Mouse (Mus musculus): ENCODE measurements at regions not wholly inside any gene's neighbourhood (a gene's known extent, or its start where the extent isn't known, plus 50 kb on each side); places are given as distances from the start of the nearest gene placed in this dataset.
"Not testable (repeated sequence)": the region's sequence is repeated elsewhere in the genome, so short reads cannot be mapped to it uniquely, and the experiment has no call there.

DNA sequence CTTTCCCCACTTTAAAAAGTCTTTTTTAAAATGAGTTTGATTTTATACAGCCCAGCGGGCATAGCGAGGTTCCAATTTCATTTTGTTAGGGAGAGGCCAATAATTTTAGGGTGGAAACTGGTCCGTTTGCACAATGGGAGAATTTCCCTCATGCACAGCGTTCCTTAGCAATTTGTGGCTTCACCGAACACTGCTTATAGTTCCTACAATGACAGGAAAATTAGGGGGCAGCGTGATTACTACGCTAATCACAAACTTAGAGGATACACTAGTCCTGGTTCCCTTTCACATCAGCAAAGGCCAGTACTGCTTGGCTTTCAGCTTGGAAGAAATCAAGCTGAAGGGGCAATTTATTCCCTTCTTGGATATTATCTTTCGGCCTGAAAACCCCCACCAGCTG is 745.1 kb upstream of the Gm19410 start:
- no peak for DNase-seq

DNA sequence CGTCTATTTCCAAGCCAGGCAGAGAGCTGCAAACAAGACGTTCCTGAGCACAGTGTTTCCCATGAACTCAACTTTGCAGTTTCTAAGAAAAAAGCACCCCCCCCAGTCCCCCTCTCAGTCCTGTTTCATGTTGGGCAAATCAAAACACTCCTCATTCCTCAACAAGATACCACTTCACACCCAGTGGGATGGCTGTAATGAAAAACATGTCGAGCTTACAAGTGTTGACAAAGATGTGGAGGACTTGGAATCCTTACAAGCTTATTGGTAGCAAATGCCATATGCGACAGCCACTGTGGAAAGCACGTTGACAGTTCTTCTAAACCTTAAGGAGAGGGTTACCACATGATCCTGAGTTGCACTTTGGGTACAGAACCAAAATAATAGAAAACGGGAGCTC is 742.9 kb upstream of the Gm19410 start:
- no peak for DNase-seq

DNA sequence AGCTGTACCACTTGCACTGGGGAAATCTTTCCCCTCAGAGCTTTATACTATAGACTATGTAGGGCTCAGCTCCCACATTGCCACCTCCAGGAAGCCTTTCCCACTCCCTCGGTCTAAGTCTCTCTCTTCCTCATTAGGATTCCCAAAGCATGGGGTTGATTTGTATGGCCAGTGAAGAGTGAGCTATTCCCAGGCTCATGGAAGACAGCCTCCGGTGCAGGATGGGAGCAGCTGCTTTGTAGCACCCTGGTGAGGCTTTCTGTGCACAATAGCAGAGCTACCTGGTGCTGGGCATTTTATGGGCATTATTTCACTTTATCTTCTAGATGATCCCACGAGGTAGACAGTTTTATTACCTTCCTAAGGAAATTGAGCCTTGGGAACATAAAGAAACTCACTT is 717.8 kb upstream of the Gm19410 start:
- DNase-seq, result no peak

- DNase-seq, result peak in 1 of 2 experiments; percentile 11
These were observed 712.1 kb upstream of the Gm19410 start for GRCm38 (mm10) chr8:35053444-35053843.

- DNase-seq, result no peak
These were observed 704.5 kb upstream of the Gm19410 start for GRCm38 (mm10) chr8:35061048-35061447.

GRCm38 (mm10) chr8:35068228-35068627 is 697.4 kb upstream of the Gm19410 start:
- DNase-seq, result peak; percentile 4 to 5

GRCm38 (mm10) chr8:35070246-35070989 is 695.2 kb upstream of the Gm19410 start:
- no peak for DNase-seq

DNA sequence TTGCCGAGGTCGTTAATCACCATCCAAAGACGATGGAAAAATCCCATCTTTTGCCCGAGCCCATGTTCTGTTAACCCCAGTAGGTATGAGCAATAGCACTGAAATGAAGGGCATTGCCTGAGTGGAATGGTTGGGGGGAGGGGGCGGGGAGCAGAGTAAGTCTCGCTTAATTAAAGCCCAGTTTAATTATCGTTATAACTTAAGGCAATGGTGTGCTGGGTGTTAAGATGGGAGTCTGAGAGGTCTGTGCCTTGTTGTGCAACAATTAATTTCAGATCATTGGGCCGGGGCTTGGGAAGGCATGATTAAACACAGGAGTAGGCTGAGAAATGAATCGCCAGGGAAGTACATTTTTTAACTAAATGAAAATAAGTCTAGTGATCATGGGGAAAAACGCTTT is 689.6 kb upstream of the Gm19410 start:
- DNase-seq, result no peak

- no peak for DNase-seq
These were observed 682.4 kb upstream of the Gm19410 start for GRCm38 (mm10) chr8:35083161-35083560.

DNA sequence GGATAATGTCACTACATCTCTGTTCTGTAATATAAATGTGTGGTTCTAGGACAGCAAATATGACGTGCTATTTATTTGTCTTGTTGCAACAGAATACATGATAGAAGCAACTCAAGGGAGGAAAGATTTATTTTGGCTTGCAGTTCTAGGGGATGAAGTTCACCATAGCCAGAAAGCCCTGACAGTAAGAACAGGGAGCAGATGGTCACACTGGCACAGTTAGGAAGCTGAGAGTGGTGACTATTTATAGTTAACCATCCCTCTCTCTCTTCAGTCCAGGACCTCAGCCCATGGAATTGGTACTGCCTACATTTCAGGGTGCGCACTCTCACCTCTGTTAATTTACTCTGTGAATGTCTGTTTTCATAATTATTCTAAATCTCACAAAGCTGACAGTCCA is 678.5 kb upstream of the Gm19410 start:
- no peak for DNase-seq

- no peak for DNase-seq
These were observed 677.0 kb upstream of the Gm19410 start for GRCm38 (mm10) chr8:35088380-35089244.

GRCm38 (mm10) chr8:35089519-35089918 is 676.1 kb upstream of the Gm19410 start:
- no peak for DNase-seq

GRCm38 (mm10) chr8:35101701-35102100 is 663.9 kb upstream of the Gm19410 start:
- no peak for DNase-seq

DNA sequence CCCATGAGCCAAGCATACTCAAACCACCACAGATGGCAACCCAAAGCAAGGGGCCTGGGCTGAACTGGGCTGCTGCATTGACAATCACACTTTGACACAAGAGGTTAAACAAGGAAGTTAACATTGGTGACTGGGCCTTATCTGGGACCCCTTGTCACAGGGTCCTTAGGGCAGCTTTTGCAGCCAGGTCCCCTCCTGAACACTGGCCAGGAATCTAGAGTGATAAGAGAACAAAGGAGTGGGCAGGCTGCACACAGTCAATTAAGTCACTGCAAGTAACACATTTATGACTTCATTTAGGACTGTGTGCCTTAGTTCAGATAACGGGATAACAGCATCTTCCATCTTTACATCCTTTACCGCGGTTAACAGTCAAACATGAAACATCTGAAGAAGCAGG is 663.5 kb upstream of the Gm19410 start:
- DNase-seq, result not testable (repeated sequence)

- not testable (repeated sequence) for DNase-seq
These were observed 661.1 kb upstream of the Gm19410 start for GRCm38 (mm10) chr8:35104465-35104876.

GRCm38 (mm10) chr8:35109506-35110217 is 655.9 kb upstream of the Gm19410 start:
- DNase-seq, result peak in 1 of 2 experiments; percentile 5

DNA sequence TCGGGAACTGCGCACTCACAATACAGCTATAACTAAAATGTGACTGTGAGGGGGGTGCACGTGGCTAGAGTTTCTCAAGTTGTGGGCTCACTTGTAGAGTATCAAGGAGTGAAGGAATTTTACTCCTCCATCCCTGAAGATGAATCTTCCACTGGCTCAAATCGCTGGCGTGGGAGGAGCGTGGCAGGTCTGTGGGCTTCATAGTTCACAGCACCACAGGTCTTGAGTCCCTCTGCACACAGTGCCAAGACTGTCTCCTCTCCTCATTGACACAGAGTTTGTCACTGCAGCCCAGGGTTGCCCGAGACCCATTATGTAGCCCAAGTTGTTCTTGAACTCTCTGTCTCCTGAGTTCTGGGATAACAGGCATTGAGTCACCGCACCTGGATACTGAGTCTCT is 655.3 kb upstream of the Gm19410 start:
- DNase-seq, result no peak

GRCm38 (mm10) chr8:35111130-35111529 is 654.5 kb upstream of the Gm19410 start:
- no peak for DNase-seq

DNA sequence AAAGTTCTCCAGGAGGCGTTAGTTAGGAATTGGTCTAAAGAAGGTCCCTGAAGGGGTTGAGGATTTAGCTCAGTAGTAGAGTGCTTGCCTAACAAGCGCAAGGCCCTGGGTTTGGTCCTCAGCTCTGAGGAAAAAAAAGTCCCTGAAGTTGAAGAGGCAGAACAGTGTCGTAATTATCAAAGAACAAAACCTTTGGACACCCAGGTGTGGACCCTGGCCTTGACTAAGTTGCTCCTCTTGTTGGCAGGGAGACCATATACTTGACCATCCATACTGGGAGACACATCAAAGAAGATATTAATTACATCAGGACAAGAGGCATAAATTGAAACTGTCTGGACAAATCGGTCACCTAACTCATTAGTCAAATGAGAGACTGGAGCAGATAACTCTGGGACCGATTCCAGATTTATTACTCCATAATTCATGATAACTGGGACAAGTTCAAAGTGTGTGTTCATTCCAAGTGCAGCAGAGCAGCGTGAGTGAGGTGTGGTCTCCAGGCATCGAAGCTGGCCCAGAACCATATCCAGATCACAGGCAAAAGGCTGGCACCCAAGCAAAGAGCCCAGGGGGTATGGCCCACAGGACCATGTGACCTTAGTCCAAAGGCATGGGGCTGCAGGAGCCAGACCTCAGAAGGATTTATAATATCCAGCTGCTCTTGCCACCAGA is 652.9 kb upstream of the Gm19410 start:
- no peak for DNase-seq

DNA sequence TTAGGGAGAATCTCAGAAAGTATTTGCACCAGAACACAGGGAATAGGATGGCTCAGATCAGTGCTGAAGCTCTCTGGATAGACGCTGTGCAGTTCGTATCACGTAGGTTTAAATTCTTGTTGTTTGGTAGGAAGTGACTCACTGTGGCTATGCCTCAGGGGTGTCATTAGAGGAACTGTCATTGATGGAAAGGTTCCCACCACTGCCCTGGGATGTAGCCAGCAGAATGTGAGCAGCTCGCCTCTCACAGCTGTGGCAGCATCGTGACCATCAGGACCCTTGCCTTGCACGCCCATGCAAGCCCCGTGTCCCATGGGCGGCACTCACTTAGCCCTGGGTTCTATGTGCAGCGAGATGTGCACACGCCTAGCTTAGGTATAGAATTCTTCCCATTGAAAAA is 651.6 kb upstream of the Gm19410 start:
- no peak for DNase-seq

- DNase-seq, result peak; percentile 26 to 45
These were observed 645.0 kb upstream of the Gm19410 start for GRCm38 (mm10) chr8:35120612-35121011.

- DNase-seq, result no peak
These were observed 644.5 kb upstream of the Gm19410 start for GRCm38 (mm10) chr8:35121084-35121483.

DNA sequence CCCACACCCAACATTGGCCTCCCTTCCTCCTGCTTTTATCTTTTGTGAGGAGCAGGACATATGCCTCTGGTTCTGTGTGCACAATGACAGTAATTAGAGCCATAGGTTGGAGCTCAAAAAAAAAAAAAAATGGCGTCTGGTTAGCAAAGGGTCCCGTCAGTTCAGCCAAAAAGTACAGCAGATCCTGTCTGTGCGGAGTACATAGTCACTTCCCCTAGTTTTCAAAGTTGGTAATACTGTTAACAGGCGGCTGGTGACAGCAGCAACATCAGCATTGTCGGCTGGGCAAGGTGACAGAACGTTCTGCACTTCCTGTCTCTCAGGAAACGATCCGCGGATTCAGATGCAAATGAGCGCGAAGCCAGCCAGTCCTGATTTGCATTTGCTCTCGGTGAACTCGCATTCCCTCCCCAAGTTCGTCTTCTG is 642.4 kb upstream of the Gm19410 start:
- peak; percentile 23 to 27 for DNase-seq

Data from lung, adult 18-20 months (tissue).